Mouse (Mus musculus) brain, embryonic 14.5 days (tissue): ENCODE measurements around the gene Il1rapl2. TPM values are rescaled to one million over a fixed set of nuclear protein-coding genes. Genes with fewer than 3 reads are reported as not detected.

ENCODE experiments used
- DNase-seq: peaks from one replicate; pipeline ENCODE4 v3.0.0-alpha.2; 2011; ENCODE audit warnings: low read depth
- CTCF ChIP-seq: fragments of 200-500 bp; IDR thresholded peaks from 2 replicates; pipeline ENCODE4 v1.5.1; 2012; ENCODE audit warnings: inconsistent platforms, mild to moderate bottlenecking, moderate library complexity, borderline replicate concordance; ENCODE audit not compliant: insufficient read depth, insufficient read length; ENCODE audit errors: extremely low read depth
- POLR2A ChIP-seq: fragments of 200-500 bp; IDR thresholded peaks from 2 replicates; pipeline ENCODE4 v1.6.1; 2012; ENCODE audit warnings: mild to moderate bottlenecking, inconsistent platforms, borderline replicate concordance; ENCODE audit not compliant: poor library complexity, insufficient read depth, insufficient read length, severe bottlenecking; ENCODE audit errors: extremely low read depth
- polyA plus RNA-seq: library from polyadenylated mRNA; depleted of rRNA; stranded (reverse); fragments of >200 nt; gene quantifications from 2 replicates; pipeline ENCODE4 v1.2.3, GENCODE M21; 2012

Gene Il1rapl2
- polyA plus RNA-seq, 1 experiment = 1.2 TPM

DNA sequence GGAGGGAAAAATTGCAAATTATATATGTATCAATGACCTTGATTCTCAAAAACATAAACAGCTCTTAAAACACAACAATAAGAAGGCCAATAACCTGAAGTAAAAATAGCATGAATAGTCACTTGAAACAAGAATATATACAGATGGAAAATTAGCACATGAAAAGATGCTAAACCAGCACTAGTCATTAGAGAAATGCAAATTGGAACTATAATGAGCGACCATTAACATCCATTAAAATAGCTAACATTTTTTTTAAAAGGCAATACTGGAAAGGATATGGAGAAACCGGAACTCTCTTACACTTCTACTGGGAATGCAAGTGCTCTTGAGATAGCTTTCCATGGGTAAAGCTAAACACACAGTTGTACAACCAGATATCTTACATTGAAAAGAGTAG lies 879.4 kb downstream of the Il1rapl2 start:
- TF ChIP-seq CTCF (no peak), POLR2A (no peak)
- DNase-seq = peak; percentile 48

DNA sequence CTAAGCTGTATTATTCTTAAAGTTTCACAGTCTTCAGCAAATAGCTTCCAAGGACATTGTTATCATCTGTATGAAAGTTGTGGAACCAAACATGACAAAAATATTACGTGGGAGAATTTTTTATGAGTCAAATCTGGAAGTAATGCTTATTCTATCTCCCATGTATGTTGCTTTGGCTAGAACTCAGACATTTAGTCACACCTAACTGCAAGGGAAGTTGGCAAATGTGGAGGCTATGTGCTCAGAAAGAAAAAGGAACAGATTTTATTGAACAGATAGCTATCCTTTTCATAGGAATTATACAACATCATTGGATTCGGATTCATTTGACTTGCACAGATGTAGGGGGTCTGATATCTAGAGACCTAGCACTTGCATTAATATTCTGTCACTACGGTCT lies 908.1 kb downstream of the Il1rapl2 start:
- DNase-seq = no peak
- TF ChIP-seq CTCF (no peak), POLR2A (no peak)

DNA sequence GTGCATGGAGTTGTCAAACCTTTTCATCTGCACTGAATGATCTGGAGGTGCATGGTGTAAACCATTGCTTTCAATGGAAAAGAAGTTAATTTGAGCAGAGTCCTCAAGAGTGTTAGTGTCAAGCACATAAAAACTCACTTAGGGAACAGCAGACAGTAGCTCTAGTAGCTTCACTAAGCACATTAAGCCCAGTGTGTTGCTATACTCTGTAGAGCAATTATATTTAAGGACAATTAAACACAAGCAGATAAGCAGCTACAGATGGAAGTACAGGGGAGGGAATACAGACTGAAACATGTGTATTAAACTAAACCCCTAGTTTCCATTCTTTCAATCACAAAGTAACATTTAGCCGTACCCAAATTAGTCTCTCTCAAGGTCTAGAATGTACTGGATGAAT lies 930.1 kb downstream of the Il1rapl2 start:
- no peak for DNase-seq
- TF ChIP-seq CTCF = no peak
- no peak for TF ChIP-seq POLR2A

- peak; percentile 22 for DNase-seq
- no peak for TF ChIP-seq POLR2A
- TF ChIP-seq CTCF = no peak
Measured at GRCm38 (mm10) chrX:138505049-138505448, 934.6 kb downstream of the Il1rapl2 start.

DNA sequence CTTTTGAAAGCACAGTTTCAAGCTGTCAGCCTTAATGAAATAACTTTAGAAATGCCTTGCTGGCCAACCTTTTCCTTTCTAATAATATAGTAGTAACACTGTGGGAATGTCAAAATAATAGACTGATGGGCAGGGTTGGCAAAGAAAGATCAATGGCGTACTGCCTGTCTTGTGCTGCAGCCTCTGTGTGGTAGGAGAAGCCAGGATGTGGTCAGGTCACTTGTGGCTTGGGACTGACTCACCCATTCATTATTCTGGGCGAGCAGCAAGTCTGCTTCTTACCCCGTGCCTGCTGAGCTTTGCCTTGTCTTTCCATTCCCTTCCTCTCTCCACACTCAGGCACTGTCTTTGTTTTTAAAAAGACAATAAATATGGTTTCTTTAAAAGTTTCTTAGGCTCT lies 1049.7 kb downstream of the Il1rapl2 start:
- no peak for DNase-seq
- no peak for TF ChIP-seq POLR2A
- no peak for TF ChIP-seq CTCF

- DNase-seq = peak; percentile 50
- TF ChIP-seq POLR2A (no peak), CTCF (no peak)
Measured at GRCm38 (mm10) chrX:138625311-138625710, 1054.9 kb downstream of the Il1rapl2 start.

GRCm38 (mm10) chrX:138722372-138722771 lies 1152.0 kb downstream of the Il1rapl2 start:
- TF ChIP-seq CTCF (no peak), POLR2A (no peak)
- DNase-seq = no peak

DNA sequence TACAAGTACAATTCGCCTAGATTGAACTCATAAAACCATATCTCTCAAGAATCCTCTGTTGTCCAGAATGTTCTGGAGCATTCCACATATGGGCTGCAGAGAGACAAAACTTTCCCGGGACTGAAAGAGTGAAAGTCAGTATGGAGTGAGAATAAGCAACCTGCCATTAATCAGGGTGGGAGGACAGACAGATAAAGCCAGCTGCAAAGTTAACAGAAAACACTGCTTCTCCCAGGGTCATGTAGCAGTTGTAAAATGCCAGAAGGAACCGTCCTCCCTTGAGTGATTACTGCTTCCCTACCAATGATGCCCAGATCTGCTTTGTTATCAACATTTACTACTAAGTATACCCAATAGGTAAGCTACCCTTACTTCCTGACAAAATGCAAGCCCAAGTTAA lies 1230.5 kb downstream of the Il1rapl2 start:
- DNase-seq = no peak
- TF ChIP-seq POLR2A (no peak), CTCF (no peak)

DNA sequence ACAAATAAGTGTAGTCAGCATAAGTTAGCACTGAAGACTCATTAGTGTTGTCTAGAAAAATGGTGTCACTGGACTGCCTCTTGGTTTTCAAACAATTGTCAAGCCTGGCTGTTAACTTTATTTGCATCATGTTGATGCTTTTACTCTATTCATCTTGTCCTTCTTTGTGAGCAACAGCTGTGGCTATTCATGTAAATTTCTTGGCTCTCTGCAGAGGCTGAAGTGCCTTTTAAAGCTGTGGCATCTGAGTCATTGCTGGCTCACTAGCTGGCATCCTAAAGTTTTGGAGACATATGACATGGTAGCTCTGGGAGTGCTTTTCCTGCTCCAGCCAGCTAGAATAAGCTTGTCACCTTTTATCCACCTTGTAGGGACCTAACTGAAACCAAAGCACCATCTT lies 1261.5 kb downstream of the Il1rapl2 start:
- no peak for TF ChIP-seq CTCF
- TF ChIP-seq POLR2A = no peak
- peak; percentile 8 for DNase-seq

DNA sequence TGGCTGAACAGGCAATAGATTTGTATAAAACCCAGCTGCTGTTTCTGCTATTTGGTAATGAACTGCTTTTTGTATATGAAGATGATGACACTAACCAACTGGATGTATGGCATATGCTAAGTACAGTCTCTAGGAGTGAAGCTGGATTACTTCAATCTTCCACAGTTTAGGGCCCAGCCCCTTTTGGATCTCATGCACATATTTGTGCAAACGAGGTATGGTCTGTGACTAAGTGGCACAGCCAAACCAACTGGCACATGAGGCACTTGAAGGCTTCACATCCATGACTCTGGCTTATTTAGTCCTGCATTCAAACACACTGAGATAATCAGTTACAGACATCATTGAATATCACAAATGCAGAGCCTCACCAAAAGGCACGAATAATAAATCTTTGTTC lies 1263.5 kb downstream of the Il1rapl2 start:
- TF ChIP-seq CTCF = no peak
- DNase-seq = no peak

DNA sequence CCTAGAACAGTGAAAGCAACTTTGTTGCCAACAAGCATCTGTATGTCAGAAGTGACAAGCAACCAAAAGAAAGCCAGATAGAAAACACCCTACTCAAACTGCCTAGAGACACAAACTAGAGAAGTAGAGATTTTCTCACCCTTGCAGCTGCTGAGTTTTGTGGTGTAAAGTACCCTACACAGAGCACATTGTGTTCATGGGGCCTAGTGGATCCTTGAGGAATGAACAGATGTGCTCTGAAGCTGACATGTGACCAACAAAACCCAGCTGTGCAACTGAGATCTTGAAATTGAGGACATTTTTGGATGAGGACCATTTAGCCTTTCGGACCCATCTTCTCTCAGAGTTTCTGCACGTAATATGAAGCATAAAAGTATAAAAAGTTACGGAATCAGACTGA lies 1268.0 kb downstream of the Il1rapl2 start:
- TF ChIP-seq CTCF (no peak), POLR2A (no peak)
- no peak for DNase-seq
